Mouse (Mus musculus): Measurements from ENCODE around the gene Cd55b. TPM values are rescaled to one million over a fixed set of nuclear protein-coding genes. Genes with fewer than 3 reads are reported as not detected.
"Not testable (repeated sequence)": the region's sequence is repeated elsewhere in the genome, so short reads cannot be mapped to it uniquely, and the experiment has no call there.

Cd55b gene
- polyA plus RNA-seq, 1 experiment from 2014 or later, result 0.98 TPM

DNA sequence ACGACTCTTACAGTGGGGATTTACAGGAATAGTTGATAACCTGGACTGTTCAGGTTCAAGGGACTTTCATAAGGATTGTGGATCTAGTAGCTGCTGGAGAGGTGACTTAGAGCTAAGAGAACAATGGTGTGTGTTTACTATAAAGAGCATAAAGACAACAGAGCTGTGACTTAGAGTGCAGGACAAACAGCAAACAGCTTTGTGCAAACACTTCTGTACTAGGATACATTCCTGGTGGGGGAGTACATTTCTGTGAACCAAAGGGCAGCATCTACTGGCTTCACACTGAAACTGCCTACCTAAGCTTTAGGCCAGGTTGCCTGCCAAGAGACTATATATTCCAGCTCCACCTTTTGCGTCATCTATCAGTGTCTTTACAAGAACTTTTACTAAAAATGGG, 32.3 kb upstream of the Cd55b start:
- TF ChIP-seq CTCF (IDR thresholded peaks at IDR 0.05), result 0 out of 2 replicates have a peak, but pooled peaks have one; percentile 7
- TF ChIP-seq EP300 (IDR thresholded peaks at IDR 0.05), result no peak
- H3K4me2 ChIP-seq (replicated peaks; ENCODE audit: low read depth, low read length), result no peak overlapping the region
- H3K4me1 ChIP-seq (ENCODE audit: insufficient read depth, low read depth, low read length), result no peaks in the 10 kb centered on the region
- no peaks in the 10 kb centered on the region for H3K9me3 ChIP-seq (ENCODE audit: low read length)
- H3K4me3 ChIP-seq (ENCODE audit: low read depth, low read length), result no peak overlapping the region
- no peak overlapping the region for H3K27ac ChIP-seq (ENCODE audit: low read length)
- DNase-seq (ENCODE audit: low spot score), result peak; percentile 52
- H3K9ac ChIP-seq (replicated peaks; ENCODE audit: low read depth), result no peak overlapping the region
- WGBS, result 75% methylated on average over 2 of the region's 2 CpGs
- no peaks in the 10 kb centered on the region for H3K36me3 ChIP-seq (ENCODE audit: insufficient read depth, low read length)
- H3K27me3 ChIP-seq (replicated peaks; ENCODE audit: insufficient read depth, low read length), result no peaks in the 10 kb centered on the region
- peak; percentile 53 for ATAC-seq

DNA sequence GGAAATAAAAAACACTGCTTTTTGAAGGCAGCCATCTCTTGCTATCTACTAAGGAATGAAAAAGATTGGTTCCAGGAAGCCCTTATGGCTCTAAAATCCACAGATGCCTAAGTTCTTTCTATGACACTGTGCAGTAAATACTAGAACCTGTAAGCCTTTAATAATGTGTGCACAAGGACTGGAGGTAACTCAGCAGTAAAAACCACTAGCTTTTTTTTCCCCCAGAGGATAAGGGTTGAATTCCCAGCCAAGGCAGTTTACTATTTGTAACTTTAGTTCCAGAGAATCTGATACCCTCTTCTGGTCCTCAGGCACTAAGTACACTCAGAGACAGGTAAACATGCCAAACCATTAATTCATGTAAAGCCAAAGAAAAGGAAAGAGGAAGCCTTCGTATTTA, 20.1 kb upstream of the Cd55b start:
- H3K27me3 ChIP-seq (replicated peaks; ENCODE audit: insufficient read depth, low read length); H3K4me2 ChIP-seq (replicated peaks; ENCODE audit: low read depth, low read length); DNase-seq (ENCODE audit: low spot score); H3K9me3 ChIP-seq (ENCODE audit: low read length); H3K4me3 ChIP-seq (ENCODE audit: low read depth, low read length); H3K36me3 ChIP-seq (ENCODE audit: insufficient read depth, low read length); H3K9ac ChIP-seq (replicated peaks; ENCODE audit: low read depth); H3K4me1 ChIP-seq (ENCODE audit: insufficient read depth, low read depth, low read length); H3K27ac ChIP-seq (ENCODE audit: low read length); ATAC-seq: not testable (repeated sequence)
- 15% methylated on average over 1 of the region's 1 CpGs for WGBS

DNA sequence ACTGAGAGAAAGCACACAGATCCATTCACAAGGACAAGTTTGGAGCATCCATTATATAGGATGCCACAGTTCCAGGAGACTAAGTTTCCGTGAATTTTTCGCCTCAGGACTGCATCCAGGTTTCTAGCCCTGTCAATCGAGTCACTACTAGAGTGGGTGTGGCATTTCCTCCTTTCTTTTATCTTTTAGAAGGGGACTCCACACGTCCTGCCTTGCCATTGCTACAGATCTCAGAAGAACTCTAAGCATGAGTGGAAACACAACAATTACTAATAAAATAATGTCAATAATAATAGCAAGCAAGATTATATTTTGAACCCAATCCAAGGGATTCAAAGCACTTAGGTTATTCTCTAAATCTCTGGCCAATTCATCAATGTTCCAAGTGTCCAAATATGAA, 8.1 kb upstream of the Cd55b start:
- Histone ChIP-seq H3K36me3 (ENCODE audit: insufficient read depth, low read length) (no peaks in the 10 kb centered on the region), H3K9me3 (ENCODE audit: low read length) (no peaks in the 10 kb centered on the region), H3K4me2 (replicated peaks; ENCODE audit: low read depth, low read length) (no peak overlapping the region), H3K4me1 (ENCODE audit: insufficient read depth, low read depth, low read length) (no peaks in the 10 kb centered on the region), H3K27me3 (replicated peaks; ENCODE audit: insufficient read depth, low read length) (no peaks in the 10 kb centered on the region), H3K4me3 (ENCODE audit: low read depth, low read length) (no peak overlapping the region), H3K9ac (replicated peaks; ENCODE audit: low read depth) (no peak overlapping the region), H3K27ac (ENCODE audit: low read length) (no peak overlapping the region)
- ATAC-seq (no peak), DNase-seq (ENCODE audit: low spot score) (no peak)
- TF ChIP-seq EP300 (IDR thresholded peaks at IDR 0.05) (no peak), CTCF (IDR thresholded peaks at IDR 0.05) (no peak)
- 63% methylated on average over 4 of the region's 4 CpGs for WGBS

DNA sequence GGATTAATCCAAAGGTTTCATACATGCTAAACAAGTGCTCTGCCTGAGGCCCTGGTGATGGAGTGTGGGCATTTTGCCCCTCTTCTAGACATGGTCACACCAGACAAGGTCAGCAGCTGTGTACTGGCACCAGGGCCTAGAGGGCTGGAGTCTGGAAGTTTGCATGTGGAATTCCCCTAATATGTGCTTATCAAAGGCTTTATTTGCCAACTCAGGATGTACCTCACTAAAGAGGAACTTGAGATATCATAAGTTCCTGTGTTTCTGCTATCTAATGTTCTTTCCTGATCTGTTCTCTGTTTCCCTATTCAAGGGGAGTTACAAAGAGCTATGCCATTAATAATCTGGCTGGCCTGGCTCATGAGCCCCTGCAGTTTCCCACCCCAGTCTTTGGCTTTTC, 5.9 kb upstream of the Cd55b start:
- H3K4me3 ChIP-seq (ENCODE audit: low read depth, low read length); ATAC-seq; H3K27ac ChIP-seq (ENCODE audit: low read length); DNase-seq (ENCODE audit: low spot score); H3K4me2 ChIP-seq (replicated peaks; ENCODE audit: low read depth, low read length); H3K9me3 ChIP-seq (ENCODE audit: low read length); H3K4me1 ChIP-seq (ENCODE audit: insufficient read depth, low read depth, low read length); H3K36me3 ChIP-seq (ENCODE audit: insufficient read depth, low read length); H3K27me3 ChIP-seq (replicated peaks; ENCODE audit: insufficient read depth, low read length); H3K9ac ChIP-seq (replicated peaks; ENCODE audit: low read depth): not testable (repeated sequence)

DNA sequence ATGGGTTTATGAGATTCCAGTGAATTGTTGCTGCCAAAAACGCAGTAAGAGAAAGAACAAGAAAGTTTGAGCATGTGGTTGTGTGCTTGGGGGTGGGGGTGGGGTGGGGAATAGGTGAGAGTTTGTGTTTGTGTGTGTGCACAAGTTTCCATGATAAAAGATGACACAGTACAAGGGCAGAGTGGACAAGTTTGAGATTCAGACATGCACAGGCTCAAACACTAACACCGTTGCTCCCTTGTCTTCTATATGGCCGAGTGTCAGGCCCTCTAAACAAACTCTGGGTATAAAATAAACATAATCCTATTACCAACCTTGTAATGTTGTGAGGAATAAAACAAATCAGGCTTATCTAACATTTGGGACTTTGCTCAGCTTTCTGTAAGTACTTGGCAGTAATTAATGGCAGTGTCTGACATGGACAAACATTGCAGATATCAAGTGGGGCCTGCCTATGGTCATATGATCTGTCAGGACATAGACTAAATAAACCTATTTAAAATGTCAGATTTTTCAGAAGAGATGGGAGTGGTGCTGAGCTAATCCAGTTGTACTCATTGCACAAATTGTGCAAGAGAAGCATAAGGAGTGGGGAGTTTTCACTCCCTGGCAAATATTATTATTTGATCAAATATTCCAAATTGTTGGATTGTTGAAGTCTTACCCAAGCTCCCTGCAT, 4.5 kb upstream of the Cd55b start:
- ATAC-seq (peak; percentile 57), DNase-seq (ENCODE audit: low spot score) (peak; percentile 35)
- not testable (repeated sequence) for H3K4me2 ChIP-seq (replicated peaks; ENCODE audit: low read depth, low read length); H3K9me3 ChIP-seq (ENCODE audit: low read length); H3K36me3 ChIP-seq (ENCODE audit: insufficient read depth, low read length); H3K9ac ChIP-seq (replicated peaks; ENCODE audit: low read depth); H3K4me1 ChIP-seq (ENCODE audit: insufficient read depth, low read depth, low read length); H3K27me3 ChIP-seq (replicated peaks; ENCODE audit: insufficient read depth, low read length); H3K4me3 ChIP-seq (ENCODE audit: low read depth, low read length); H3K27ac ChIP-seq (ENCODE audit: low read length)
- WGBS, result 29% methylated on average over 2 of the region's 3 CpGs

DNA sequence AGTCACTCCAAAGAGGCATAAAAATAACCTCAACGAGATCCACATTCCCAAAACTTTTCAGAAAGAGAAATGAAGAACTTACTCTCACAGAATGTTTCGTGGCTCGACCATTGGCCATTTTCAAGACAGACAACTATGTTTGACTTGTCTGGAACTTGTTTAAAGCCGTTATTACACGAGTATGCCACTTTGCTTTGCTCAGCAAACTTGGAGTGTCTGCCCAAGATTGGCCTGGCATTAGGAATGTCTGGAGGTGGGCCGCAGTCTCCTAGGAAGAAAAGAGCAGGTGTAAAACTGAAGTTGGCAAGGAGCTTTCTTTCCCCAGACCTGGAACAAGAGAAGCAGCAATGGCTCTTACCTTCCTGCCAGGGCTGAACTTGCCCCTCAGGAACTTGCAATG, 776 bp downstream of the Cd55b start:
- not testable (repeated sequence) for H3K27ac ChIP-seq (ENCODE audit: low read length)
- no CpG with 5 or more reads among the region's 6 CpGs for WGBS

DNA sequence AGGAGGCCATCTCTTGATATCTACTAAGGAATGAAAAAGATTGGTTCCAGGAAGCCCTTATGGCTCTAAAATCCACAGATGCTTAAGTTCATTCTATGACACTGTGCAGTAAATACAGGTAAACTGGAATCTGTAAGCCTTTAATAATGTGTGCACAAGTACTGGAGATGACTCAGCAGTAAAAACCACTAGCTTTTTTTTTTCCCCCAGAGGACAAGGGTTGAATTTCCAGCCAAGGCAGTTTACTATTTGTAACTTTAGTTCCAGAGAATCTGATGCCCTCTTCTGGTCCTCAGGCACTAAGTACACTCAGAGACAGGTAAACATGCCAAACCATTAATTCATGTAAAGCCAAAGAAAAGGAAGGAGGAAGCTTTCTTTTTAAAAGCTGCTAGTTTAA, 25.7 kb downstream of the Cd55b start:
- H3K27me3 ChIP-seq (replicated peaks; ENCODE audit: insufficient read depth, low read length); H3K9ac ChIP-seq (replicated peaks; ENCODE audit: low read depth); H3K27ac ChIP-seq (ENCODE audit: low read length); H3K4me3 ChIP-seq (ENCODE audit: low read depth, low read length); H3K4me2 ChIP-seq (replicated peaks; ENCODE audit: low read depth, low read length); H3K9me3 ChIP-seq (ENCODE audit: low read length); H3K36me3 ChIP-seq (ENCODE audit: insufficient read depth, low read length); H3K4me1 ChIP-seq (ENCODE audit: insufficient read depth, low read depth, low read length): not testable (repeated sequence)
- ATAC-seq (peak; percentile 14; the same call in 1 of the 2 replicates), DNase-seq (ENCODE audit: low spot score) (peak; percentile 37)

More for the DNA sequence above, 776 bp downstream of the Cd55b start:
- not testable (repeated sequence) for H3K4me1 ChIP-seq (ENCODE audit: insufficient read depth, low read depth, low read length); DNase-seq (ENCODE audit: low spot score); H3K9me3 ChIP-seq (ENCODE audit: low read length); H3K9ac ChIP-seq (replicated peaks; ENCODE audit: low read depth); H3K36me3 ChIP-seq (ENCODE audit: insufficient read depth, low read length); H3K4me2 ChIP-seq (replicated peaks; ENCODE audit: low read depth, low read length); H3K4me3 ChIP-seq (ENCODE audit: low read depth, low read length); H3K27me3 ChIP-seq (replicated peaks; ENCODE audit: insufficient read depth, low read length)
- ATAC-seq, result 0 out of 2 replicates have a peak, but pooled peaks have one; percentile 26

DNA sequence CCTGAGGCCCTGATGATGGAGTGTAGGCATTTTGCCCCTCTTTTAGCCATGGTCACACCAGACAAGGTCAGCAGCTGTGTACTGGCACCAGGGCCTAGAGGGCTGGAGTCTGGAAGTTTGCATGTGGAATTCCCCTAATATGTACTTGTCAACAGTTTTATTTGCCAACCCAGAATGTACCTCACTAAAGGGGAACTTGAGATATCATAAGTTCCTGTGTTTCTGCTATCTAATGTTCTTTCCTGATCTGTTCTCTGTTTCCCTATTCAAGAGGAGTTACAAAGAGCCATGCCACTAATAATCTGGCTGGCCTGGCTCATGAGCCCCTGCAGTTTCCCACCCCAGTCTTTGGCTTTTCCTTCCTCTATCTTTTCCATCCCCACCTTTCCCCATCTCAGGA, 35.5 kb downstream of the Cd55b start:
- not testable (repeated sequence) for H3K9ac ChIP-seq (replicated peaks; ENCODE audit: low read depth); H3K4me2 ChIP-seq (replicated peaks; ENCODE audit: low read depth, low read length); H3K9me3 ChIP-seq (ENCODE audit: low read length); H3K27me3 ChIP-seq (replicated peaks; ENCODE audit: insufficient read depth, low read length); DNase-seq (ENCODE audit: low spot score); H3K27ac ChIP-seq (ENCODE audit: low read length); H3K4me3 ChIP-seq (ENCODE audit: low read depth, low read length); ATAC-seq; H3K36me3 ChIP-seq (ENCODE audit: insufficient read depth, low read length); H3K4me1 ChIP-seq (ENCODE audit: insufficient read depth, low read depth, low read length)

Measured in lung, postnatal 0 days (tissue).